Mouse (Mus musculus): ENCODE measurements around the gene Map3k12. TPM values are rescaled to one million over a fixed set of nuclear protein-coding genes. Genes with fewer than 3 reads are reported as not detected.

Gene Map3k12
- polyA plus RNA-seq, 1 experiment from 2014 or later, result 69.5 TPM

DNA sequence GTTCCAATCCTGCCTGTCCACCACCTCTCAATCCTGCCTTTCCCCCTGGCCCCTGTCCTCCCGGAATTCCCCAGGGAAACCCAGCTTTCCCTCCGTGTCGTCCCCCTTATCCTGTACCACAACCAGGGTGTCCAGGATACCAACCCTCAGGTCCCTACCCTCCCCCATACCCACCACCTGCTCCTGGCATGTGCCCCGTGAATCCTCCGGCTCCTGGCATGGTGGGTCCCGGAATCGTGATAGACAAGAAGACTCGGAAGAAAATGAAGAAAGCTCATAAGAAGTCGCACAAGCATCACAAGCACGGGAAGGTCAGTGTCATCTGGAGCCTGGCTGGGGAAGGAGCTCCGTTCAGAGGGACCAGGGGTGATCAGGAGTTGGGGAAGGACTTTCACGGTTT lies 56.5 kb downstream of the Map3k12 start:
- no peaks in the 10 kb centered on the region for H3K36me3 ChIP-seq (ENCODE audit: control insufficient read depth, insufficient read depth)
- WGBS, result 82% methylated on average over 12 of the region's 12 CpGs
- H3K4me2 ChIP-seq (ENCODE audit: low read length), result no peak overlapping the region
- H3K27ac ChIP-seq (ENCODE audit: low read length), result no peak overlapping the region
- ATAC-seq, result no peak
- no peak overlapping the region for H3K4me3 ChIP-seq (replicated peaks; ENCODE audit: low read length)
- H3K27me3 ChIP-seq (replicated peaks; ENCODE audit: control insufficient read depth, insufficient read depth, low read length), result no peaks in the 10 kb centered on the region
- H3K9ac ChIP-seq (replicated peaks; ENCODE audit: low read depth, low read length), result no peak overlapping the region
- peaks cover 11% of the 10 kb centered on the region for H3K4me1 ChIP-seq (replicated peaks; ENCODE audit: control insufficient read depth, insufficient read depth, low read length)
- no peaks in the 10 kb centered on the region for H3K9me3 ChIP-seq (ENCODE audit: control insufficient read depth, low read length)

DNA sequence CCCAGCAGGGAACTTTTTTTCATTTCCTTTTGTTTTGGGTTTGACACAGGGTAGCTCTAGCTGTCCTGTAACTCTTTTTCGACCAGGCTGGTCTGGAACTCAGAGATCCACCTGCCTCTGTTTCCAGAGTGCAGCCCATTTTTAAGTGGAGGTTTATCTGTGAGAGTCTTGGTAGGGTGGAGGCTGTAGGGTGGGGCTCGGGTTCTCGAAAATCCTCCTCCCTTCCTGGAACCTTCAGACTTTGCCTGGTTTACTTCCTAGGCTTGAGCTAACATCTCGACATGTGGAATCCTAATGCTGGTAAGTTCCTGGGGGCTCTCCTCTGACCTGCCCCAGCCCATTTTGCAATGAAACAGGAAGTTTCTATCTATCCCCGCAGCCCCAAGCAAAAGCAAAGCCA lies 57.0 kb downstream of the Map3k12 start:
- no peak overlapping the region for H3K9ac ChIP-seq (replicated peaks; ENCODE audit: low read depth, low read length)
- WGBS, result 65% methylated on average over 5 of the region's 5 CpGs
- H3K4me3 ChIP-seq (replicated peaks; ENCODE audit: low read length), result no peak overlapping the region
- ATAC-seq, result no peak
- H3K4me2 ChIP-seq (ENCODE audit: low read length), result no peak overlapping the region
- no peaks in the 10 kb centered on the region for H3K27me3 ChIP-seq (replicated peaks; ENCODE audit: control insufficient read depth, insufficient read depth, low read length)
- no peaks in the 10 kb centered on the region for H3K36me3 ChIP-seq (ENCODE audit: control insufficient read depth, insufficient read depth)
- no peaks in the 10 kb centered on the region for H3K9me3 ChIP-seq (ENCODE audit: control insufficient read depth, low read length)
- H3K27ac ChIP-seq (ENCODE audit: low read length), result no peak overlapping the region
- peaks cover 11% of the 10 kb centered on the region for H3K4me1 ChIP-seq (replicated peaks; ENCODE audit: control insufficient read depth, insufficient read depth, low read length)

DNA sequence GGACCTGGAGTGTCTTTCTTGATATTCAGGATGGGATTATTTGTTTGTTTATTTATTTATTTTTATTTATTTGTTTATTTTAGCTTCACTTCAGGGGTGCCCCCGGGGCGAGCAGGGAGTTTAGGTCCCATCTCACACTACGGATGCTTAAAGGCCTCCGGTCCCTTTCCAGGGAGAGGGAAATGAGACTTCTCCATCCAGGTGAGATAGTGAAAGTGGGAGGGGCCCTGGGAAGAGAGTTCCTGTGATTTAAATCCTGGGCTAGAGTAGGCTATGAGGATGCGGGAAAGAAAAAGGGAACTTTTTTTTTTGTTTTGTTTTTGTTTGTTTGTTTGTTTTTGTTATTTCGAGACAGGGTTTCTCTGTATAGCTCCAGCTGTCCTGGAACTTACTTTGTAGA lies 57.5 kb downstream of the Map3k12 start:
- H3K27ac ChIP-seq (ENCODE audit: low read length), result no peak overlapping the region
- ATAC-seq, result no peak
- WGBS, result 39% methylated on average over 6 of the region's 6 CpGs

DNA sequence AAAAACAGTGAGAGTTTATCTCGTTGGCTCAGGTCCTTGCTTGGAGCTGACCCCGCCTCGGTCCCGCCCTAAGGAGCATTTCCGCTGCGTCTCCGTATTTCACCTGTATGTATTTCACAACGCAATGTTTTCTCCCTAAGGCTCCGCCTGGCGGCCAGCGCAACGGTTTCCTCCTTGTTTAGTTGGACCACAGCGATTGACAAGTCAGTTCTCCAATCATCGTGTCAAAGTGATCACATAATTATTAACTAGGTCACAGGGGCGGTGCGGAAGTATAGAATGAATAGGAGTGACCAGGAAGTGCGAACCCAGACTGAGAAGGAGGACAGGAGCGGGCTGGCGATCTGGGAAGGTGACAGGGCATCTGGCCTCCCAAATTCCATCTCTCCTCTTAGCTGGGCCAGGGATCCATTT lies 58.0 kb downstream of the Map3k12 start, which contains the start of gene Prr13:
Prr13 (plus strand) TSS at position 125 of the 414 bp plus-strand sequence.
- 0% methylated on average over 19 of the region's 19 CpGs for WGBS
- Histone ChIP-seq H3K9me3 (ENCODE audit: control insufficient read depth, low read length) (no peaks in the 10 kb centered on the region), H3K4me3 (replicated peaks; ENCODE audit: low read length) (peak within 1 kb of the TSS; percentile 54), H3K27me3 (replicated peaks; ENCODE audit: control insufficient read depth, insufficient read depth, low read length) (no peaks in the 10 kb centered on the region), H3K4me1 (replicated peaks; ENCODE audit: control insufficient read depth, insufficient read depth, low read length) (peaks cover 11% of the 10 kb centered on the region), H3K4me2 (ENCODE audit: low read length) (peak within 1 kb of the TSS; percentile 59), H3K36me3 (ENCODE audit: control insufficient read depth, insufficient read depth) (no peaks in the 10 kb centered on the region), H3K27ac (ENCODE audit: low read length) (peak within 1 kb of the TSS; percentile 24; the same call in 1 of the 2 replicates), H3K9ac (replicated peaks; ENCODE audit: low read depth, low read length) (peak within 1 kb of the TSS; percentile 50)
- ATAC-seq, result peak; percentile 89

More for the DNA sequence above, 57.5 kb downstream of the Map3k12 start:
- no peaks in the 10 kb centered on the region for H3K9me3 ChIP-seq (ENCODE audit: control insufficient read depth, low read length)
- H3K9ac ChIP-seq (replicated peaks; ENCODE audit: low read depth, low read length), result peak overlapping the region; percentile 50
- H3K27me3 ChIP-seq (replicated peaks; ENCODE audit: control insufficient read depth, insufficient read depth, low read length), result no peaks in the 10 kb centered on the region
- peak overlapping the region; percentile 59 for H3K4me2 ChIP-seq (ENCODE audit: low read length)
- peak overlapping the region; percentile 54 for H3K4me3 ChIP-seq (replicated peaks; ENCODE audit: low read length)
- peaks cover 11% of the 10 kb centered on the region for H3K4me1 ChIP-seq (replicated peaks; ENCODE audit: control insufficient read depth, insufficient read depth, low read length)
- H3K36me3 ChIP-seq (ENCODE audit: control insufficient read depth, insufficient read depth), result no peaks in the 10 kb centered on the region

DNA sequence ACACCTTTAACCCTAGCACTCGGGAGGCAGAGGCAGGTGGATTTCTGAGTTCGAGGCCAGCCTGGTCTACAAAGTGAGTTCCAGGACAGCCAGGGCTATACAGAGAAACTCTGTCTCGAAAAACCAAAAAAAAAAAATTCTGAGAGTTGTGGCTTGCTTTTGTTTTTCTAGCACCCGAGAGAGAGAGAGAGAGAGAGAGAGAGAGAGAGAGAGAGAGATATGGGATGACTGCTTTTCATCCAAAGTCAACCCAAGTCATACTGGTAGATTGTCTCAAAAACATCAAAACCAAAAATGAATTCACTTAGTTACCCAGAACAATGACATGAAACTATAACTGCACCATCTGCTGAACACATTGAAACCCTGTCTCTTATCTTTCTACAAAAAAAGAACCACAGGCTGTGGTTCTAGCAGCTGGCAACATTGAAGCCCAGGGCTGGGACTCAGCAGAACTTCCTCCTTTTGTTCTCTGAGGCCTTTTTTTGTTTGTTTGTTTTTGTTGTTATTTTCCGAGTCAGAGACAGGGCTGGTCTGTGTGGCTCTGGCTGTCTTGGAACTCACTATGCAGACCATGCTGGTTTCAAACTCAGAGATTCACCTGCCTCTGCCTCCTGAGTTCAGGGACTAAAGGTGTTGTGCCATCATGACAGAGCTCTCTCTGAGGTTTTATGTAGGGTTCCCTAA lies 58.7 kb downstream of the Map3k12 start:
- Histone ChIP-seq H3K4me2 (ENCODE audit: low read length) (peak overlapping the region; percentile 59), H3K4me3 (replicated peaks; ENCODE audit: low read length) (peak overlapping the region; percentile 54), H3K27me3 (replicated peaks; ENCODE audit: control insufficient read depth, insufficient read depth, low read length) (no peaks in the 10 kb centered on the region), H3K36me3 (ENCODE audit: control insufficient read depth, insufficient read depth) (no peaks in the 10 kb centered on the region), H3K27ac (ENCODE audit: low read length) (no peak overlapping the region; the same call in 1 of the 2 replicates), H3K9me3 (ENCODE audit: control insufficient read depth, low read length) (no peaks in the 10 kb centered on the region), H3K4me1 (replicated peaks; ENCODE audit: control insufficient read depth, insufficient read depth, low read length) (peaks cover 11% of the 10 kb centered on the region), H3K9ac (replicated peaks; ENCODE audit: low read depth, low read length) (no peak overlapping the region)
- no peak; the same call in 1 of the 2 replicates for ATAC-seq
- 84% methylated on average over 5 of the region's 5 CpGs for WGBS

DNA sequence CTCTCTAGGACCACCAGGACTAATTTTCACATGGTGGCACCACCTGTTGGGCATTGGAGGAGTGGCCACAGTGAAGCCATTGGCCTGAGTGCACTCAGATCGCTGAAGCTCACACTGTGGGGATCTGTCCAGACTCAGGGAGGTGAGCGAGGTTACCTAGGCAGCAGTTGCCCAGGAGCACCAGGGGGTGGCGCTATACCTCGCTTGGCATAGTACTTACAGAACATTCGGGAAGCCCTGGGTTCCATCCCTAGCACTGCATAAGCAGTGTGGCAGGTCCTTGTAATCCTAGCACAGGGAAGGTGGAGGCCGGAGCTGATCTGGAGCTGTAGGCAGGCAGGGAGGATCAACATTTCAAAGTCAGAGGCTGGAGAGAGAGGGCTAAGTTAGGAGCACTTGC lies 60.9 kb downstream of the Map3k12 start:
- Histone ChIP-seq H3K27me3 (replicated peaks; ENCODE audit: control insufficient read depth, insufficient read depth, low read length) (no peaks in the 10 kb centered on the region), H3K4me1 (replicated peaks; ENCODE audit: control insufficient read depth, insufficient read depth, low read length) (peaks cover 11% of the 10 kb centered on the region), H3K27ac (ENCODE audit: low read length) (no peak overlapping the region), H3K9ac (replicated peaks; ENCODE audit: low read depth, low read length) (no peak overlapping the region), H3K9me3 (ENCODE audit: control insufficient read depth, low read length) (no peaks in the 10 kb centered on the region), H3K4me2 (ENCODE audit: low read length) (no peak overlapping the region), H3K4me3 (replicated peaks; ENCODE audit: low read length) (no peak overlapping the region), H3K36me3 (ENCODE audit: control insufficient read depth, insufficient read depth) (no peaks in the 10 kb centered on the region)
- 35% methylated on average over 6 of the region's 6 CpGs for WGBS
- ATAC-seq, result no peak

DNA sequence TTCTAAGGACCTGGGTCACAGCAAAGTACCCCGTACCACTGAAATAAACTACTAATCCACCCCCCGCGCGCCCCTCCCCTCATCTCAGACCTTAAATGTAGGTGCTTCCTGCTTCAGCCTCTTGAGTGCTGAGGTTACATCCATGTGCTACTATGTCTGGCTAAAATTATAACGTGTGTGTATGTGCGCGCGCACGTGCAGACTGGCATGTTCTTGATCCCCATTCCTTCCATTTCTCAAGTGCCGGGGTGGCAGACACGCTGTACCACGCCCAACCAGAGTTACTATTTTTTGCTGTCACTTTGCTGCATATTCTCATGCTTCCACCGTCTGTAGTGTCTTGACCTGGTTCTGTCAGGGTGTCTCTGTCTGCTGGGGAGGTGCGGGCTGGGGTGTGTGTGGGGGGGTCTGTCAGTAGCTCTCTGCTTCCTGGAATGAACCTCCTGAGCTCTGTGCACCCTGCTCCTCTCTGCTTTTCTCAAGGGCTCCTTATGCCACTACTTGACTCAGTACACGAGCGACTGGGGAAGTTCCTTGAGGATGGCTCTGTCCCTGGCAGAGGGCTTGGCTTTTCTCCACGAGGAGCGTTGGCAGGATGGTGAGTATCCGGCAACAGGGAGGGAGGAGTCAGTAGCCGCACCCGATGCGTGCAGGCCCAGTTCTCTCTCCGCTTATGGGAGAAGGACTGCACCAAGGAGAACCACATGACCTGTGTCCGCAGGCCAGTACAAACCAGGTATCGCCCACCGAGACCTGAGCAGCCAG lies 65.0 kb downstream of the Map3k12 start:
- H3K4me2 ChIP-seq (ENCODE audit: low read length), result no peak overlapping the region
- H3K4me3 ChIP-seq (replicated peaks; ENCODE audit: low read length), result no peak overlapping the region
- H3K36me3 ChIP-seq (ENCODE audit: control insufficient read depth, insufficient read depth), result no peaks in the 10 kb centered on the region
- H3K4me1 ChIP-seq (replicated peaks; ENCODE audit: control insufficient read depth, insufficient read depth, low read length), result no peaks in the 10 kb centered on the region
- no peak overlapping the region for H3K27ac ChIP-seq (ENCODE audit: low read length)
- H3K9ac ChIP-seq (replicated peaks; ENCODE audit: low read depth, low read length), result no peak overlapping the region
- WGBS, result 81% methylated on average over 26 of the region's 26 CpGs
- H3K27me3 ChIP-seq (replicated peaks; ENCODE audit: control insufficient read depth, insufficient read depth, low read length), result no peaks in the 10 kb centered on the region
- ATAC-seq, result no peak
- no peaks in the 10 kb centered on the region for H3K9me3 ChIP-seq (ENCODE audit: control insufficient read depth, low read length)

DNA sequence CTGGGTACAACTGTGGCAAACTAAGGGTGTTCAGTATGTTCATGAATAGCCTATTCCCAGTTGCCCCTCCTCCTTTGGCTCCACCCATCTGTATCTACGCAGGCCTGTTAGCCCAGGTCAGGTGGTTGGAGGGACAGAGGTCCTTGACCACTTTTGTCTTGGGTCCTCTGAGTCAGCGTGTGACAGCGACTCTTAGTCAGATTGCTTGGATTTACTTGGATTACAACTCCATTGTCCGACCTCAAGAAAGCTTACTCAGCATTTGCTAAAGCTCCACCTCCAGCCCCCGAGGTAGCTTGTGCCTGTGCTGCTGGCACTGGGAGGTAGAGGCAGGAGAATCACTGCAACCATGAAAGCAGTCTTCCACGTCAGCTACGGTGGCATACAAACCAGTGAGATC lies 65.9 kb downstream of the Map3k12 start:
- Histone ChIP-seq H3K4me3 (replicated peaks; ENCODE audit: low read length) (no peak overlapping the region), H3K4me2 (ENCODE audit: low read length) (no peak overlapping the region), H3K9ac (replicated peaks; ENCODE audit: low read depth, low read length) (no peak overlapping the region), H3K27ac (ENCODE audit: low read length) (no peak overlapping the region), H3K36me3 (ENCODE audit: control insufficient read depth, insufficient read depth) (no peaks in the 10 kb centered on the region), H3K9me3 (ENCODE audit: control insufficient read depth, low read length) (no peaks in the 10 kb centered on the region), H3K27me3 (replicated peaks; ENCODE audit: control insufficient read depth, insufficient read depth, low read length) (no peaks in the 10 kb centered on the region), H3K4me1 (replicated peaks; ENCODE audit: control insufficient read depth, insufficient read depth, low read length) (no peaks in the 10 kb centered on the region)
- no peak for ATAC-seq
- WGBS, result 23% methylated on average over 7 of the region's 7 CpGs

DNA sequence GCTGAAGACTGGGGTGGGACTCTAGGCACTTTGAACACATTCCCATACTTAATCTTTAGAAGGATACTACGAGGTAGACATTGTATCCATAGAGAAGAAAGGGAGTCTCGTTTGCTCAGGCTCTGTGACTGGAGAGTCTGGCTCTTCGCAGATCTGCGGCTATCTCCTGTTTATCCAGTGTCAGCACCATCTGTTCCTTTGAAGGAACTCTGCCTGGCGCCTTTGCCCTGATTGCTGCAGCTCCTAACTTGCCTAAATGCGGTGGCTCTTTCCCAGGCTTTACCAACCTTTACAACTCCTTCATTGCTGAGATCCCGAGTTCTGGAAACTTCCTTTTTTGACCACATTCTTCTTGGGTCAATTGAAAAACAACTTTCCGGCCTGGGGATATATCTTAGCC lies 67.5 kb downstream of the Map3k12 start:
- no peaks in the 10 kb centered on the region for H3K27me3 ChIP-seq (replicated peaks; ENCODE audit: control insufficient read depth, insufficient read depth, low read length)
- H3K9me3 ChIP-seq (ENCODE audit: control insufficient read depth, low read length), result no peaks in the 10 kb centered on the region
- H3K4me3 ChIP-seq (replicated peaks; ENCODE audit: low read length), result no peak overlapping the region
- no peak for ATAC-seq
- 73% methylated on average over 8 of the region's 8 CpGs for WGBS
- no peaks in the 10 kb centered on the region for H3K4me1 ChIP-seq (replicated peaks; ENCODE audit: control insufficient read depth, insufficient read depth, low read length)
- H3K36me3 ChIP-seq (ENCODE audit: control insufficient read depth, insufficient read depth), result no peaks in the 10 kb centered on the region
- no peak overlapping the region for H3K27ac ChIP-seq (ENCODE audit: low read length)
- H3K9ac ChIP-seq (replicated peaks; ENCODE audit: low read depth, low read length), result no peak overlapping the region
- no peak overlapping the region for H3K4me2 ChIP-seq (ENCODE audit: low read length)
